Mouse (Mus musculus) frontal cortex, adult (tissue): ENCODE measurements around the gene Mrgprx1.

Experiments
- ATAC-seq: cut with Nextera tagmentation; 2 replicates; pipeline ENCODE4 v1.9.2; 2017; ENCODE audit warnings: mild to moderate bottlenecking, moderate library complexity, mixed read lengths; ENCODE audit not compliant: low TSS enrichment

Mrgprx1 gene

DNA sequence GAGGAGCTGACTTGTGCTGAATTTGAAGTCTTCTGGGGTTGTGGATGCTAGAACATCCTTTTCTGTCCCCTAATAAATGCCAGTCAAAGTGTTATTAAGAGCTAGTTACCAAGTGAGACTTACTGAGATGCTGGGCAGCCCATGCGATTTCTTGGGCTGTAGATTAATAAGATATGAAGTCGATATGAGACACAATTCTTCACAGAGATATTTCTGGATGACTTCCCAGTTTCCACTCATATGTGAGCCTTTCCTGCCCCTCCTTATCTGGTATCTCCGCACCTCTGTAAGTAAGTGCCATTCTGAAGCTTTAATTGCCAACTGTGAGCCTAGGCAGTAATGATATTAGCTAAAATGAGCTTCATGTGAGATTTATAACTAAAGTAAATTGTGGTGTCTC, at the start of gene Mrgprx1:
Mrgprx1 (minus strand) TSS at position 101 of the 400 bp plus-strand sequence.
- ATAC-seq = no peak

DNA sequence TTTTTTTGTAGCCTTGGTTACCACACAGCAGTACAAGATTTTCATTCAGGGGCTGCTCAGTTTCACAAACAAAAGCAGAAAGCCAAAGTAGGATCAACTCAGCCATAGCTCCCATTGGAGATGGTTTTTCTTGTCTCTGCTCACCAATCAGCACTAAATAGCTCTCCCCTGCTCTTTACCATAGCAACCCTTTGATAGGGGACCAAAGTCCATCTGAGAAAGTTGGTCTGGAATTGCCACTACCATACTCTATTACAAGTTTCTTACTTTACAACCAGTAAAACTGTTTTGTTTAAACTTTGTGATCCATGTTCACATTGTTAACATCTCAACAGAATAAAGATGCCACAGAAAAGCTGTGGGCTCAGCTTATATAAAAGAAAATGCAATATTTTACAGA, 48.1 kb upstream of the Mrgprx1 start:
- ATAC-seq = no peak

GRCm38 (mm10) chr7:48046475-48047185, 19.2 kb upstream of the Mrgprx1 start:
- ATAC-seq = no peak

GRCm38 (mm10) chr7:48044046-48044445, 16.6 kb upstream of the Mrgprx1 start:
- ATAC-seq = no peak

DNA sequence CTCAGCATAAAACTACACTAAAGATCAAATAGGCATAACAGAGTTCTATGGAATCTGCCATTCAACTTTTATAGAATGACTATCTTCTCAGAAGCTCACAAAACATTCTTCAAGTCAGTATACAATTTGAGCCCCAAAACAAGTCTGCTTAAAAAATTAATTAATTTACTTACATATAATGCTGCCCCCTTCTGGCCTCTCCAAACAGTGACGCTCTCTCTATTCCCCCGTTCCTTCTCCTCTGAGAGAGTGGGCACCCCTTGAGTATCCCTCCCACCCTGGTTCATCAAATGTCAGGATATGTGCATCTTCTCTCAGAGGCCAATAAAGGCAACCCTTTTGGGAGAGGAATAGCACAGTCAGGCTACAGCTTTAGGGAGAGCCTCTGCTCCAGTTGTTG, 9.5 kb downstream of the Mrgprx1 start:
- no peak for ATAC-seq

- no peak for ATAC-seq
Observed at GRCm38 (mm10) chr7:47995689-47996088, 31.7 kb downstream of the Mrgprx1 start.

- ATAC-seq = no peak
Observed at GRCm38 (mm10) chr7:47986752-47987151, 40.6 kb downstream of the Mrgprx1 start.

GRCm38 (mm10) chr7:47981995-47982394, 45.4 kb downstream of the Mrgprx1 start, which contains the start of gene Mrgpra4:
Gene Mrgpra4 (minus strand): TSS chr7:47982095.
- ATAC-seq = no peak
